Mouse (Mus musculus) c-Kit-negative CD71-positive TER-119-positive erythroid progenitor cells, embryonic 14.5 days (primary cell): ENCODE results near the gene Rab23.

Experiments used
- DNase-seq: peaks from one replicate; pipeline ENCODE4 v3.0.0-alpha.2; 2013; ENCODE audit warnings: low read depth, low spot score

Gene Rab23

DNA sequence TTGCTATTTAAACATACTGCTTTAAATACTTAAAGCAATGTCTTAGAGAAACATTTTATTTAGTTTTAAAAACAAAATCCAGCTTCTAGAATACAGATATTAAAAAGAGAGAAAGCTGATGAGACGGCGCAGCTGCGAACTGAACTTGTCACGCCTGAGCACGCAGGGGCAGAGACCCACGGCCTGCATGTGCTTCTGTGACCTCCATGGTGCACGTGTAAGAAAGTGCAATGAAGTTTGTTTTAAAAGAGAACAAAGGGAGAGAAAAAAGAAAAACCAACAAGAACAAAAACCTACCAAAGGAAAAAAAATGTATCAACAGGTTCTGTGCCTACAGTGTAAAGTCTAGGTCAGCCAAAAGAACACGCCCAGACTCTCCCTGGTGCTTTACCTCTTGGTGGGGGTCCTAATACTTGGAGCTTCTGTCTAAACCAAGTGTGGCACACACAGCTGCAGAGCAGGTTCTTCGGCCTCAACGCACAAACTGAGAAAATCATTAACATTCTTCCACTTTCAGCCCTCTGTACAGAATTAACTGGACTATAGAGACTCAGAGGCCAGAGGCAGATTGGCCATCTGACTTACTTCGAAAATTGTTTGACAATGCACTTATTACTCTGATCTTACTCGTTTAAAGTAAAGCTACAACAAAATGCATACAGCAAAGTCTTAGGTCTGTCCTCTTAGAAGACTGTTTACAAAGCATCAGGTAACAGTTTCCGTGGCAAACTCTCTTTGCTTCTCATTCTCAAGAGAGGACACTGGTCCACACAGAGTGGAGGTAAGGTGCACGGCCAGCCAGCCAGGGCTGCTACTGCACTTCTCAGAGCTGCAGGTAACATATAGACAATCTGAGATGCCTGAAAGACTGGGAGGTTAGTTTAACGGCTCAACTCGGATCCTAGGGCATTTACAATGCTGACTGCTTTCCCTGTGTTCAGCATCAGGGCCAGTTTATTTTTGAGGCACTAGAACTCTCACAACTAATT lies 47.1 kb downstream of the Rab23 start:
- DNase-seq = no peak

DNA sequence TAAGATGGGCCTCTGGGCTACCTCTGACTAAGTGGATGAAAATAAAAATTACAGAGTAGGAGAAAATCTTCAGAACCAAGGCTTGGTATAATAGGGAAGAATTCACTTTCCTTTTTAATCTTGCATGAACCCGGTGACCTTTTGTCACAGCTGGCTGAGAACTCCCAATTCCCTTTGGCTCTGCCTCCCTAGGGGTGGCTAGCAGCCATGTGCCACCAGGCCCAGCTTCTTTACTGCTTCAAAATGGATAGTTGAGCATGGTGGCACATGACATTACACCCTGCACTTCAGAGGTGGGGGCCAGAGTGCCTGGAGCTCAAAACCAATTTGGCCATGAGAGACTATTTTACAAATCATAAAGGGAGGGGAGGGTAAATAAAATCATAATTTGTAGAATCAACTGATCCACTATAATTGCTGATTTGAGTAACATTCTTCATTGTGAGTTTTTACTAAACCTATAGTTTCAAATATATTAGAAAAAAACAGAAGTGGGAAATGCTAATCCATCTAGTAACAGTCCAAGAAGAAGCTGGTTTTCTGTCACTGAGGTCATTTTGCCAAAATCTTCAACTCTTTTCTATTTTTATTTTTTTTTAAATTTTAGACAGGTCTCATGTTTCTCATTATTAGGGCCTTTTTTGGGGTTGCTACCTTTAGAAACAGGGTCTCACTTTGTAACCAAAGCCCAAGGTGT lies 48.6 kb downstream of the Rab23 start:
- no peak for DNase-seq

- DNase-seq = no peak
These were observed 49.1 kb downstream of the Rab23 start for GRCm38 (mm10) chr1:33768827-33769226.

- no peak for DNase-seq
These were observed 51.9 kb downstream of the Rab23 start for GRCm38 (mm10) chr1:33771621-33772020.

- DNase-seq = no peak
These were observed 52.4 kb downstream of the Rab23 start for GRCm38 (mm10) chr1:33772106-33772505.

DNA sequence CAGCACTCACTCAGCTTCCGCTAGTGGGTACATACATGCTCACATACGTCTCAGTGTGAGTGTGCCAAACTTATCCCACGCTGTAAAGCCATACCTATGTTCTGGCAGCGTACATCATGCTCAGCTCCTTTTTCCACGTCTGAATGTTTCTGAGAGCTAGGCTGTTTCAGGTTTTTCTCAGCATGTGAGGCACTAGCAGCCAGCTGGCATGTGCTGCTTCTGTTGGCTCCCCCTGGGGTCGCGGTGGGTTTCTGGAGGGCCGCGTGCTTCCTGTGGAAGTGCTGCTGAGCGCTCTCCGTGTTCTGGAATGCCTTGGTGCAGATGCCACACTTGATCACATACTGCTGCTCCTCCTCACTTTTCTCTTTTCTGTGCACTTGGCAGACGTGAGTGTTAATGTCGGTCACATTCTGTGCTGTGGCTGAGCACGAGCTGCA lies 56.5 kb downstream of the Rab23 start:
- DNase-seq = no peak

GRCm38 (mm10) chr1:33784561-33784960 lies 64.9 kb downstream of the Rab23 start:
- DNase-seq = no peak

DNA sequence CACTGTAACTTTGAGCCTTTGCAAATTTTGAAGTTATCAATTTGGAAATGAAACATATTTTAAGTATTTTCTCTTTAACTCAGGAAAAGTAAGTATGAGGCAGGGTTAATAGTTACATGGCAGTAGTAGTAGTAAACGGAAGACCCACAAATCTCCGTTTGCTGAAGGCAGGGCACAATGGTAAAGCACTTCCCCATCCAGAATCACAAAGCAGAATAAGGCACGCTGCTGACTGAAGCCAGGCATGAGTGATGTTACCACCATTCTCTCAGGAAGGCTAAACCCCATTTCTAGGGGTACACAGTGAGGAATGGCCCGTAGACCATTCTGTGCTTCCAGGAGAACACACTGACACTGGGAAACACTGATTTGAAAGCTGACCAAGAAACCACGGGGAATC lies 68.4 kb downstream of the Rab23 start:
- DNase-seq = no peak

DNA sequence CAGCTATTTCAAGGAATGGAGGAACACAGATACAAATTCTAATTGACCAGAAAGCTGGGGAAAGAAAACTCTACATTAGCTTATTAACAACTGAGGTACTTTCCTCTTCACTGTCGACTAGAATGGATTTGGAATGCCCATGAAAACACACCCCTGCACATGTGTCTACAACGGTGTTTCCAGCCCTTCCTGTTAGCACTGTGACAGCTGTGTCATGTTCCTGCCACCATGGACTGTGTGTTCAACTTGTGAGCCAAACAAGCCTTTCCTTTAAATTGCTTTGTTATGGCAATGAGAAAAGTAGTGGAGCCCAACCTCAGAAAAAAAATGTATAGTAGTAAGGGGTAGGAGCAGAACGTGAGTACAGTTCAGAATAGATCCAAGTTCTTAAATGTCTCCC lies 68.8 kb downstream of the Rab23 start:
- no peak for DNase-seq
